Mouse (Mus musculus) liver, embryonic 15.5 days (tissue): Measurements from ENCODE around the gene Cdc27. TPM values are rescaled to one million over a fixed set of nuclear protein-coding genes. Genes with fewer than 3 reads are reported as not detected.
A peak's percentile ranks its signal among the peaks of the same experiment; 100 is the strongest.
"Not testable (repeated sequence)": the region's sequence is repeated elsewhere in the genome, so short reads cannot be mapped to it uniquely, and the experiment has no call there.

ENCODE experiments used
- ATAC-seq: fragments of 200-750 bp; cut with Nextera tagmentation; 2 replicates; pipeline ENCODE4 v1.8.0; 2017; ENCODE audit warnings: moderate number of reproducible peaks, mild to moderate bottlenecking, moderate library complexity; ENCODE audit not compliant: insufficient read depth
- H3K27ac ChIP-seq: fragments of 300-500 bp; sonication (generic); replicated peaks from 2 replicates; pipeline ENCODE4 v1.5.1; 2015; ENCODE audit warnings: mild to moderate bottlenecking, inconsistent platforms
- H3K27me3 ChIP-seq: fragments of 300-500 bp; sonication (generic); 2 replicates; pipeline ENCODE4 v1.6.1; 2015; ENCODE audit warnings: mild to moderate bottlenecking, inconsistent platforms
- H3K36me3 ChIP-seq: fragments of 300-500 bp; sonication (generic); replicated peaks from 2 replicates; pipeline ENCODE4 v1.6.1; 2015; ENCODE audit warnings: moderate library complexity, mild to moderate bottlenecking, inconsistent platforms
- H3K4me1 ChIP-seq: fragments of 300-500 bp; sonication (generic); replicated peaks from 2 replicates; pipeline ENCODE4 v1.6.1; 2015; ENCODE audit warnings: inconsistent platforms
- H3K4me2 ChIP-seq: fragments of 300-500 bp; sonication (generic); 2 replicates; pipeline ENCODE4 v1.6.1; 2015; ENCODE audit warnings: moderate library complexity, mild to moderate bottlenecking, inconsistent platforms
- H3K4me3 ChIP-seq: fragments of 300-500 bp; sonication (generic); replicated peaks from 2 replicates; pipeline ENCODE4 v1.5.1; 2015; ENCODE audit warnings: mild to moderate bottlenecking, inconsistent platforms
- H3K9ac ChIP-seq: fragments of 300-500 bp; sonication (generic); 2 replicates; pipeline ENCODE4 v1.6.1; 2015; ENCODE audit warnings: moderate library complexity, mild to moderate bottlenecking, inconsistent platforms
- H3K9me3 ChIP-seq: fragments of 300-500 bp; sonication (generic); replicated peaks from 2 replicates; pipeline ENCODE4 v1.6.1; 2016; ENCODE audit warnings: inconsistent platforms
- WGBS: fragments of 180-500 bp; shearing (Covaris S2); methylation state at CpG from one replicate; pipeline ENCODE4 v1.1.7; 2015; ENCODE audit warnings: mixed read lengths; ENCODE audit not compliant: insufficient replicate concordance; 5-methylcytosine and 5-hydroxymethylcytosine counted together
- polyA plus RNA-seq: library from polyadenylated mRNA; unstranded; fragments of >200 nt; fragmentation: Nextera tagmentation; extraction: Ambion mirVana; gene quantifications from 2 replicates; pipeline ENCODE4 v1.2.1, GENCODE M21; 2015

Gene Cdc27
- polyA plus RNA-seq, 1 experiment from 2014 or later = 19.4 TPM

DNA sequence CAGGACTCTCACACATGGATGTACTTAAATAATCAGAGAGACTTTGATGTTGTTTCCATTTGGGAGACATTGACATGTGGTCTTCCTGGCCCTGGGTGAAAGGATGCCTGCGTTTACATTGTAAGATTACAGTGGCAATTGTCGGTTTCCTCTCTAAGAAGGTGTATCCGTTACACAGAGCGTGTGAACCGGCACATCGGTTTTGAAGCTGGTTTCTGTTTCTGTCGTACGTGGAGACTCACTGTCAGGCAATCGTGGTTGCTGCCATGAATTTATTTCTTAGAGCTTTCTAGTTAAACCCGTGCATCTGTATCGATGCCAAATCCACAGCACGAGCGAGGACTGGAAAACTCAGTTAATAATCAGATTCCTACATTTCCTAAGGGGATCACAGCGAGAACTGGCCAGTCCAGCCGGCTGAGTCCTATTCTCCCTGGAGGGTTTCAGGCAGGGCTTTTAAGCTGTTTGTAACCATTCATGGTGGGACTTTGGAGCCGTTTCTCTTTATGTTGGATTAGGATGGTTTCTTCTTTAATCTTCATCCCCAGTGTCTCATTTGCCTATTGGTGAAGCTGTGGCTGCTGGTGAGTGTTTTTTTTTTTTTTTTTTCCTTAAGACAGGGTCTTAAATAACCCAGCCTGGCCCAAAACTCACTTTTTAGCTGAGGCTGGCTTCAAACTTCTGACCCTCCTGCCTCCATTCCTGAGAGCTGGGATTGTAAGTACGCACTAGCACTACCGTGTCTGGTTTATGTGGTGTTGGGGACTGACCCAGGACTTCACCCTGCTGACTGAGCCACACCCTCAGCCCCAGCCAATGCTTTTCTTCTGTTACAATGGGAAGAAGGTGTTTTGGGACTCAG lies 31.3 kb upstream of the Cdc27 start:
- Histone ChIP-seq H3K4me2 (no peak overlapping the region), H3K27ac (no peak overlapping the region), H3K4me3 (no peak overlapping the region), H3K9me3 (no peaks in the 10 kb centered on the region), H3K4me1 (no peaks in the 10 kb centered on the region), H3K27me3 (peaks cover 54% of the 10 kb centered on the region), H3K36me3 (no peaks in the 10 kb centered on the region), H3K9ac (no peak overlapping the region)
- no peak for ATAC-seq
- WGBS = 15% methylated on average over 18 of the region's 18 CpGs

- Histone ChIP-seq H3K4me3 (no peak overlapping the region), H3K9ac (no peak overlapping the region), H3K27me3 (peaks cover 54% of the 10 kb centered on the region), H3K4me2 (no peak overlapping the region), H3K4me1 (no peaks in the 10 kb centered on the region), H3K9me3 (no peaks in the 10 kb centered on the region), H3K36me3 (no peaks in the 10 kb centered on the region), H3K27ac (no peak overlapping the region)
- WGBS = 53% methylated on average over 5 of the region's 5 CpGs
- ATAC-seq = no peak
Measured at GRCm38 (mm10) chr11:104580606-104581005, 30.2 kb upstream of the Cdc27 start.

DNA sequence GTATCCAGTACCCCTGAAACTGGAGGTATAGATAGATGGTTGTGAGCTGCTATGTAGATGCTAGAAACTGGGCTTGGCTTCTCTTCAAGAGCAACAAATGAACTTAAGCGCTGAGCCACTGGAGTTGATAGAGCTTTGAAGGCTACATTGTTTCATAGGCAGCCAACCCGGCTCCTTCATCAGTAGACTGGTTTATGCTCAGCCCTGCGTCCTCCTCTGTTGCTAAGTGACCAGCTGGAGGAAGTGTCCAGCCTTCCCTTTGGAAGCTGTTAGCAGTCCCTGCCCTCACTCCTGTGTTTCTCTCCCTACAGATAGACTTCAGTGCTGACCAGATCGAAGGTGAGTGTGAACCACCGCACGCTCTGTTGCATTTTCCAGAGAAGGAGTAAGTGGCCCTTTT lies 29.7 kb upstream of the Cdc27 start:
- H3K9me3 ChIP-seq = no peaks in the 10 kb centered on the region
- WGBS = 72% methylated on average over 6 of the region's 6 CpGs
- H3K4me2 ChIP-seq = no peak overlapping the region
- H3K9ac ChIP-seq = no peak overlapping the region
- no peak for ATAC-seq
- H3K27me3 ChIP-seq = peaks cover 54% of the 10 kb centered on the region
- no peaks in the 10 kb centered on the region for H3K36me3 ChIP-seq
- H3K4me1 ChIP-seq = no peaks in the 10 kb centered on the region
- no peak overlapping the region for H3K4me3 ChIP-seq
- H3K27ac ChIP-seq = no peak overlapping the region

DNA sequence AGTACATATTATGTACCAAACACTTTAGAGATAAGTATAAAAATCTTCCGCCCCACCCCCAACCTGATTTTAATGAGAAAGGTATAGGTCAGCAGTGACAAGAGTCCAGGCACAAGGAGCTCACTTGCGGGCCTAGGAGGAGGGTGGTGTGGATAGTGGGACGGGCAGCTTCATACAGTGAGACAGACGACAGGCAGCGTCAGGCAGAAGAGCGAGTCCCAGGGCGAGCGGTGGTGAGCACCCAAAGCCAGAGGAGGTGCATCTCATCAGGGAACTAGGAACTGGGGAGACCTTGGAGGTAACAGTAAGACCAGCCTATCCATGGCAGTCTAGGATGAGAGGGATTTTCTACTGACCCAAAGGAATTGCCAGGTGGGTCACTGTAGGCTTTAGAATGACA lies 29.2 kb upstream of the Cdc27 start:
- H3K9ac ChIP-seq = no peak overlapping the region
- no peak for ATAC-seq
- H3K4me2 ChIP-seq = no peak overlapping the region
- WGBS = 80% methylated on average over 8 of the region's 8 CpGs
- no peaks in the 10 kb centered on the region for H3K4me1 ChIP-seq
- no peaks in the 10 kb centered on the region for H3K9me3 ChIP-seq
- H3K36me3 ChIP-seq = no peaks in the 10 kb centered on the region
- H3K27ac ChIP-seq = no peak overlapping the region
- no peak overlapping the region for H3K4me3 ChIP-seq
- H3K27me3 ChIP-seq = peaks cover 54% of the 10 kb centered on the region

- no peak overlapping the region for H3K4me3 ChIP-seq
- H3K36me3 ChIP-seq = no peaks in the 10 kb centered on the region
- H3K4me1 ChIP-seq = no peaks in the 10 kb centered on the region
- H3K4me2 ChIP-seq = no peak overlapping the region
- no peak overlapping the region for H3K9ac ChIP-seq
- no peaks in the 10 kb centered on the region for H3K9me3 ChIP-seq
- no peak for ATAC-seq
- H3K27me3 ChIP-seq = peaks cover 54% of the 10 kb centered on the region
- WGBS = 50% methylated on average over 9 of the region's 9 CpGs
- no peak overlapping the region for H3K27ac ChIP-seq
Measured at GRCm38 (mm10) chr11:104579084-104579483, 28.7 kb upstream of the Cdc27 start.

- WGBS = 45% methylated on average over 5 of the region's 5 CpGs
- H3K4me2 ChIP-seq = no peak overlapping the region
- H3K9ac ChIP-seq = no peak overlapping the region
- H3K4me3 ChIP-seq = no peak overlapping the region
- H3K27me3 ChIP-seq = peaks cover 53% of the 10 kb centered on the region
- no peak overlapping the region for H3K27ac ChIP-seq
- no peaks in the 10 kb centered on the region for H3K4me1 ChIP-seq
- H3K9me3 ChIP-seq = no peaks in the 10 kb centered on the region
- no peak for ATAC-seq
- H3K36me3 ChIP-seq = no peaks in the 10 kb centered on the region
Measured at GRCm38 (mm10) chr11:104578074-104578473, 27.7 kb upstream of the Cdc27 start.

DNA sequence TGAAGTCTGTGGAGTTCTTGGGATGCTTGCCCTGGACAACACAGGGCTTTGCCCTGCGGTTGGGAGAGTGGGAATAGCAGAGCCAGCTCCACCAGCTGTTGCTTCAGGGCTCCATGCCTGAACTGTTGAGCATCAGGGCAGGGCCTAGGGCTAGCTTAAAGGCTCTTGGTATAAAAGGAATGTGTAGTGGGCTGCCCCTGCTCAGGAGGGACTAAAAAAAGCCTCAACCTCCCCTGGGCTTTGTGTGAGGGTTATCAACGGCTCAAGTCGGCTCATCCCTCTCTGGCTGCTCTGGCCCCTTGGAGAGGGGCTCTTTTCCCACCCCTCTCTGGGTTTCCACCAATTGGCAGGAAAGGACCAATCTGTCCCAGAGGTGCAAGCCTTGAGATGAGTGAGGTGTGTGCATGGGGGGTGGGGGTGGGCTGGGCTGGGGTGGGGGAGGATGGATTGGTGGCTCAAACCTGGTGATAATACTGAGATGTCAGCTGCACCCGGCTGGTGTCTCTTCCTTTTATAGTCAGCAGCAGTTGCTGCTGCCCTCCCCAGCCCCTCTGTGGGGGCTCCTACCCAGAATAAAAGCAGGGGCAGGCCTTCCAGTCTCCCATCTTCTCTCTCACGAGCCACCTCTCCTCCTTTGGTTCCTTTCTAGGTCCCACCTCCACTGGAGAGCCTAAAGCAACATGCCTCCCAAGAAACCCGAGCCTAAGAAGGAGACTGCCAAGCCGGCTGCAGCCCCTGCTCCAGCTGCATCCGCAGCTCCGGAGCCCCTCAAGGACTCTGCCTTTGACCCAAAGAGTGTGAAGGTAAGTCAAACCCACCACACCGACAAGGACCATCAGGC lies 26.6 kb upstream of the Cdc27 start:
- WGBS = 60% methylated on average over 10 of the region's 10 CpGs
- no peak for ATAC-seq
- H3K4me2 ChIP-seq = no peak overlapping the region
- H3K27me3 ChIP-seq = peaks cover 54% of the 10 kb centered on the region
- H3K4me1 ChIP-seq = no peaks in the 10 kb centered on the region
- H3K9ac ChIP-seq = no peak overlapping the region
- no peak overlapping the region for H3K27ac ChIP-seq
- H3K4me3 ChIP-seq = no peak overlapping the region
- no peaks in the 10 kb centered on the region for H3K9me3 ChIP-seq
- H3K36me3 ChIP-seq = no peaks in the 10 kb centered on the region

DNA sequence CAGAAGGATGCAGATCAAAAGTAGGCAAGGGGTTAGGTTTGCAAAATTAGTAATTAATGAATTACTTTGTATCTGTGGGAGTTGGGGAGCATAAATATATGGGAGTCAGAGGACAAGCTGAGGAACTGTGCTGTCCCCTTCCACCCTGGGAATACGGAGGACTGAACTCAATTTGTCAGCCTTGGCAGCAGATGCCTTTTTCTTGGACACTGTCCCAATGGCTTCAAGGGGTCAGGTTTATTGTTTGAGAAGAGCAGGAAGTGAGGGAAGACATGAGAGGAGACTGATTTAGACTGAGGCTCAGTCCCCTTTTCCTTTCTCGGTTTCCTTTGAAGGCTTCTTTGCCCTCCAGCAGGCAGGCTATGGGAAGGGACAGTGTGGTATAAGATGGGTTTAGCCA lies 22.1 kb upstream of the Cdc27 start:
- Histone ChIP-seq H3K4me1 (peaks cover 10% of the 10 kb centered on the region), H3K27ac (no peak overlapping the region), H3K36me3 (no peaks in the 10 kb centered on the region), H3K9me3 (no peaks in the 10 kb centered on the region), H3K9ac (no peak overlapping the region), H3K4me2 (no peak overlapping the region), H3K4me3 (no peak overlapping the region), H3K27me3 (peaks cover 28% of the 10 kb centered on the region)
- WGBS = 51% methylated on average over 2 of the region's 2 CpGs
- no peak for ATAC-seq

DNA sequence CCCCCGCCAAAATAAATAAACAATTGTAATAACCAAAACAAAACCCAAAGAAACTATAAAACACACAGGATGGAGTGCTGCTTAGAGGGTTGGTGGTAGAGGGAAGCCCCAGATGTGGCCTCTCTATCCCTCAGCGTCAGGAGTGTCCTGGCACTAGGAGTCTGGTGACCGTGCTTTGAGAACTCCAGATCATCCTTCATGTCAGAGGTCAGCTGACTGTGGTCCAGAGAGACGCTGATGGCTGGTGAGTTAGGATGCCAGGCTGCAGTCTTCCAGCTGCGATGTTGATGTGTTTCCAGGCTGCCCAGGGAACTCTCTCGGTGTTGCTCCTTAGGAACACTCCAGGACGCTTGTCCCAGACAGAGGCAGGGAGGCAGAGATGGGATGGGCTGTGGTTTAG lies 21.7 kb upstream of the Cdc27 start:
- Histone ChIP-seq H3K4me1 (peaks cover 10% of the 10 kb centered on the region), H3K27me3 (peaks cover 23% of the 10 kb centered on the region), H3K4me2 (no peak overlapping the region), H3K9me3 (no peaks in the 10 kb centered on the region), H3K4me3 (no peak overlapping the region), H3K27ac (no peak overlapping the region), H3K9ac (no peak overlapping the region), H3K36me3 (no peaks in the 10 kb centered on the region)
- WGBS = 64% methylated on average over 7 of the region's 7 CpGs
- no peak for ATAC-seq

DNA sequence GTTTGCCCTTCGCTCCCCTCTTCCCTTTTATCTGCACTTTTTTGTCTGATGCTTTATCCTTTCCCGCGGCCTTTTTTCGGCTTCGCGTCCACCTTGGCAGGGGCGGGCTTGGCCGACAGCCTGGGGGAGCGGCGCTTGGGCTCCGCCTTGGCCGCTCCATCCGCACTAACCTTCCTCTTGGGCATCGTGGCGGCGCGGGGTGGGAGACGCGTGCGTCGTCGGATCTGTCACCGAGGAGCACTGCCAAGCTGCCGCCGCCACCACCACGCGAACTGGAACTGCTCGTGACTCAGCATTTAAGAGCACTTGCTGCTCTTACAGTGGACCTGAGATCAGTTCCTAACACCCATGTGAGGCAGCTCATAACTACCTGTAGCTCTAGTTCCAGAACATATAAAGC lies 21.0 kb upstream of the Cdc27 start:
- WGBS = 2% methylated on average over 28 of the region's 28 CpGs

GRCm38 (mm10) chr11:104570515-104570914 lies 20.1 kb upstream of the Cdc27 start:
- not testable (repeated sequence) for H3K4me3 ChIP-seq, H3K27ac ChIP-seq, ATAC-seq, H3K9me3 ChIP-seq, H3K9ac ChIP-seq, H3K36me3 ChIP-seq
- 41% methylated on average over 8 of the region's 8 CpGs for WGBS
- peaks cover 22% of the 10 kb centered on the region for H3K27me3 ChIP-seq
- peak overlapping the region; percentile 78 for H3K4me2 ChIP-seq
- peaks cover 10% of the 10 kb centered on the region for H3K4me1 ChIP-seq

More for the DNA sequence above, 21.0 kb upstream of the Cdc27 start:
- Histone ChIP-seq H3K27me3 (peaks cover 22% of the 10 kb centered on the region), H3K4me3 (peak overlapping the region; percentile 45), H3K4me1 (peaks cover 10% of the 10 kb centered on the region), H3K9ac (peak overlapping the region; percentile 40; the same call in 1 of the 2 replicates), H3K4me2 (peak overlapping the region; percentile 78)
- ATAC-seq = peak; percentile 71
- H3K27ac ChIP-seq, H3K9me3 ChIP-seq, H3K36me3 ChIP-seq: not testable (repeated sequence)
